Mouse (Mus musculus) heart, postnatal 0 days (tissue): ENCODE results near the gene Ahnak. TPM values are rescaled to one million over a fixed set of nuclear protein-coding genes. Genes with fewer than 3 reads are reported as not detected.

ENCODE experiments used
- ATAC-seq: fragments of 200-750 bp; cut with Nextera tagmentation; 2 replicates; pipeline ENCODE4 v1.8.0; 2017; ENCODE audit warnings: low read depth, moderate number of reproducible peaks, moderate library complexity; ENCODE audit not compliant: insufficient read depth
- DNase-seq: peaks from one replicate; pipeline ENCODE4 v3.0.0-alpha.2; 2016; ENCODE audit warnings: low spot score
- H3K27ac ChIP-seq: fragments of 300-500 bp; sonication (generic); 2 replicates; pipeline ENCODE4 v1.5.1; 2014; ENCODE audit warnings: low read depth, mild to moderate bottlenecking
- H3K27me3 ChIP-seq: fragments of 300-500 bp; sonication (generic); 2 replicates; pipeline ENCODE4 v1.6.1; 2014; ENCODE audit warnings: low read length, mixed read lengths; ENCODE audit not compliant: control insufficient read depth, insufficient read depth
- H3K36me3 ChIP-seq: fragments of 300-500 bp; sonication (generic); replicated peaks from 2 replicates; pipeline ENCODE4 v1.6.1; 2014; ENCODE audit warnings: low read length, mixed read lengths; ENCODE audit not compliant: control insufficient read depth, insufficient read depth
- H3K4me1 ChIP-seq: fragments of 300-500 bp; sonication (generic); 2 replicates; pipeline ENCODE4 v1.6.1; 2014; ENCODE audit warnings: antibody characterized with exemption; ENCODE audit not compliant: control insufficient read depth, insufficient read depth
- H3K4me2 ChIP-seq: fragments of 300-500 bp; sonication (generic); 2 replicates; pipeline ENCODE4 v1.6.1; 2014; ENCODE audit warnings: low read depth, mild to moderate bottlenecking, low read length, moderate library complexity
- H3K4me3 ChIP-seq: fragments of 300-500 bp; sonication (generic); 2 replicates; pipeline ENCODE4 v1.5.1; 2014; ENCODE audit warnings: low read depth, low read length
- H3K9ac ChIP-seq: fragments of 300-500 bp; sonication (generic); replicated peaks from 2 replicates; pipeline ENCODE4 v1.6.1; 2014; ENCODE audit warnings: low read depth, low read length, mixed read lengths
- H3K9me3 ChIP-seq: fragments of 300-500 bp; sonication (generic); replicated peaks from 2 replicates; pipeline ENCODE4 v1.6.1; 2016; ENCODE audit warnings: low read length; ENCODE audit not compliant: control insufficient read depth
- CTCF ChIP-seq: IDR thresholded peaks from 2 replicates; pipeline ENCODE4 v1.5.1; 2016; ENCODE audit warnings: antibody characterized with exemption, control low read depth, low read depth
- EP300 ChIP-seq: IDR thresholded peaks from 2 replicates; pipeline ENCODE4 v1.6.1; 2016; ENCODE audit warnings: antibody characterized with exemption, low read depth
- WGBS: fragments of 180-500 bp; shearing (Covaris S2); extraction: QIAGEN DNeasy Blood & Tissue Kit; methylation state at CpG from one replicate; pipeline ENCODE4 v1.1.7; 2014; 5-methylcytosine and 5-hydroxymethylcytosine counted together
- polyA plus RNA-seq: library from polyadenylated mRNA; unstranded; fragments of >200 nt; fragmentation: Nextera tagmentation; extraction: Ambion mirVana; gene quantifications from 2 replicates; pipeline ENCODE4 v1.2.1, GENCODE M21; 2015
- total RNA-seq: library from RNA; depleted of rRNA; stranded (reverse); fragments of >200 nt; gene quantifications from 2 replicates; pipeline ENCODE4 v1.2.3, GENCODE M21; 2014; ENCODE audit warnings: low replicate concordance

Gene Ahnak
- total and polyA plus RNA-seq, 2 experiments from 2014 or later = 56.8 to 122 TPM

- H3K27ac ChIP-seq = no peak overlapping the region
- no peak overlapping the region for H3K9ac ChIP-seq
- no peaks in the 10 kb centered on the region for H3K27me3 ChIP-seq
- H3K36me3 ChIP-seq = peaks cover 55% of the 10 kb centered on the region
- peaks cover 6% of the 10 kb centered on the region; the same call in 1 of the 2 replicates for H3K4me1 ChIP-seq
- TF ChIP-seq CTCF (no peak), EP300 (no peak)
- 84% methylated on average over 9 of the region's 9 CpGs for WGBS
- no peak for DNase-seq
- no peak for ATAC-seq
- no peaks in the 10 kb centered on the region for H3K9me3 ChIP-seq
- H3K4me2 ChIP-seq = no peak overlapping the region
- no peak overlapping the region for H3K4me3 ChIP-seq
Observed at GRCm38 (mm10) chr19:8952241-8952640, 36.8 kb upstream of the Ahnak start.

GRCm38 (mm10) chr19:8953135-8954039, 35.7 kb upstream of the Ahnak start, which contains the start of gene Tut1:
Gene Tut1 (plus strand): TSS chr19:8953847.
- TF ChIP-seq CTCF (no peak), EP300 (peak; percentile 73)
- Histone ChIP-seq H3K4me2 (peak within 1 kb of the TSS; percentile 79), H3K36me3 (peaks cover 48% of the 10 kb centered on the region), H3K27ac (peak within 1 kb of the TSS; percentile 69), H3K4me1 (peaks cover 6% of the 10 kb centered on the region; the same call in 1 of the 2 replicates), H3K9me3 (no peaks in the 10 kb centered on the region), H3K4me3 (peak within 1 kb of the TSS; percentile 79), H3K27me3 (no peaks in the 10 kb centered on the region), H3K9ac (peak within 1 kb of the TSS; percentile 69)
- ATAC-seq (peak; percentile 96), DNase-seq (peak; percentile 97)
- WGBS = under 1% methylated on average over 46 of the region's 46 CpGs

GRCm38 (mm10) chr19:8954171-8954570, 34.9 kb upstream of the Ahnak start:
- Histone ChIP-seq H3K27ac (peak overlapping the region; percentile 69), H3K4me2 (peak overlapping the region; percentile 79), H3K9me3 (no peaks in the 10 kb centered on the region), H3K4me3 (peak overlapping the region; percentile 79), H3K27me3 (no peaks in the 10 kb centered on the region), H3K36me3 (peaks cover 45% of the 10 kb centered on the region), H3K9ac (peak overlapping the region; percentile 69), H3K4me1 (peaks cover 6% of the 10 kb centered on the region; the same call in 1 of the 2 replicates)
- 6% methylated on average over 9 of the region's 9 CpGs for WGBS
- TF ChIP-seq EP300 (no peak), CTCF (no peak)
- ATAC-seq = no peak
- DNase-seq = no peak

- no peak for DNase-seq
- Histone ChIP-seq H3K4me3 (no peak overlapping the region), H3K27me3 (no peaks in the 10 kb centered on the region), H3K4me2 (no peak overlapping the region), H3K9ac (no peak overlapping the region), H3K36me3 (peaks cover 71% of the 10 kb centered on the region), H3K9me3 (no peaks in the 10 kb centered on the region), H3K27ac (no peak overlapping the region), H3K4me1 (peaks cover 3% of the 10 kb centered on the region; the same call in 1 of the 2 replicates)
- ATAC-seq = no peak
- TF ChIP-seq EP300 = no peak
- 77% methylated on average over 2 of the region's 2 CpGs for WGBS
Observed at GRCm38 (mm10) chr19:8962256-8962655, 26.8 kb upstream of the Ahnak start.

- Histone ChIP-seq H3K4me1 (peaks cover 15% of the 10 kb centered on the region), H3K9ac (no peak overlapping the region), H3K36me3 (peaks cover 70% of the 10 kb centered on the region), H3K4me2 (no peak overlapping the region), H3K27me3 (no peaks in the 10 kb centered on the region), H3K27ac (no peak overlapping the region), H3K9me3 (no peaks in the 10 kb centered on the region), H3K4me3 (no peak overlapping the region)
- no peak for ATAC-seq
- TF ChIP-seq EP300 = no peak
- no peak for TF ChIP-seq CTCF
- no peak for DNase-seq
- 89% methylated on average over 11 of the region's 11 CpGs for WGBS
Observed at GRCm38 (mm10) chr19:8965075-8965474, 24.0 kb upstream of the Ahnak start.
